Mouse (Mus musculus): ENCODE data around the gene Cacna1c.

GRCm38 (mm10) chr6:118866889-118867288, 329.3 kb downstream of the Cacna1c start:
- TF ChIP-seq ZNF384 (IDR thresholded peaks at IDR 0.05; ENCODE audit: low read depth, low read length) = no peak
- no peak for TF ChIP-seq MAFK (IDR thresholded peaks at IDR 0.05; ENCODE audit: insufficient read depth, low read depth, low read length)
- TF ChIP-seq CHD2 (IDR thresholded peaks at IDR 0.05; ENCODE audit: low read depth, low read length) = no peak
